Mouse (Mus musculus): ENCODE results near the gene Jkamp. TPM values are rescaled to one million over a fixed set of nuclear protein-coding genes. Genes with fewer than 3 reads are reported as not detected.

The Jkamp gene
- polyA plus RNA-seq, 1 experiment from 2014 or later, result 117 TPM

- no peak overlapping the region for H3K4me3 ChIP-seq (ENCODE audit: low read depth, low read length)
Observed at GRCm38 (mm10) chr12:72104525-72105281, 19.3 kb downstream of the Jkamp start.

GRCm38 (mm10) chr12:72115126-72115525 is 29.7 kb downstream of the Jkamp start:
- no peak overlapping the region for H3K9ac ChIP-seq (ENCODE audit: low read depth, low read length)
- H3K36me3 ChIP-seq (ENCODE audit: control insufficient read depth, insufficient read depth, low read length), result no peaks in the 10 kb centered on the region
- H3K9me3 ChIP-seq (replicated peaks; ENCODE audit: control insufficient read depth, low read length, poor library complexity, severe bottlenecking), result no peaks in the 10 kb centered on the region
- no peak overlapping the region for H3K27ac ChIP-seq (ENCODE audit: low read length)
- no peaks in the 10 kb centered on the region for H3K27me3 ChIP-seq (ENCODE audit: control insufficient read depth, insufficient read depth, low read depth, low read length)
- 86% methylated on average over 6 of the region's 6 CpGs for WGBS
- H3K4me2 ChIP-seq (ENCODE audit: low read length), result no peak overlapping the region
- ATAC-seq, result no peak
- no peak overlapping the region for H3K4me3 ChIP-seq (ENCODE audit: low read depth, low read length)
- no peaks in the 10 kb centered on the region for H3K4me1 ChIP-seq (ENCODE audit: control insufficient read depth, insufficient read depth, low read length)

More at GRCm38 (mm10) chr12:72104525-72105281, 19.3 kb downstream of the Jkamp start:
- Histone ChIP-seq H3K4me1 (ENCODE audit: control insufficient read depth, insufficient read depth, low read length) (0 out of 2 replicates have a peak, but pooled peaks cover 3% of the 10 kb centered on the region), H3K9ac (ENCODE audit: low read depth, low read length) (no peak overlapping the region), H3K27ac (ENCODE audit: low read length) (no peak overlapping the region), H3K9me3 (replicated peaks; ENCODE audit: control insufficient read depth, low read length, poor library complexity, severe bottlenecking) (no peaks in the 10 kb centered on the region), H3K36me3 (ENCODE audit: control insufficient read depth, insufficient read depth, low read length) (0 out of 2 replicates have a peak, but pooled peaks cover 3% of the 10 kb centered on the region), H3K27me3 (ENCODE audit: control insufficient read depth, insufficient read depth, low read depth, low read length) (no peaks in the 10 kb centered on the region), H3K4me2 (ENCODE audit: low read length) (no peak overlapping the region; the same call in 1 of the 2 replicates)
- WGBS, result 26% methylated on average over 14 of the region's 14 CpGs
- ATAC-seq, result peak; percentile 60

GRCm38 (mm10) chr12:72115686-72116345 is 30.4 kb downstream of the Jkamp start:
- WGBS, result 82% methylated on average over 22 of the region's 23 CpGs
- H3K27ac ChIP-seq (ENCODE audit: low read length), result no peak overlapping the region
- H3K9ac ChIP-seq (ENCODE audit: low read depth, low read length), result no peak overlapping the region
- ATAC-seq, result no peak
- H3K36me3 ChIP-seq (ENCODE audit: control insufficient read depth, insufficient read depth, low read length), result no peaks in the 10 kb centered on the region
- no peaks in the 10 kb centered on the region for H3K27me3 ChIP-seq (ENCODE audit: control insufficient read depth, insufficient read depth, low read depth, low read length)
- H3K9me3 ChIP-seq (replicated peaks; ENCODE audit: control insufficient read depth, low read length, poor library complexity, severe bottlenecking), result no peaks in the 10 kb centered on the region
- no peaks in the 10 kb centered on the region for H3K4me1 ChIP-seq (ENCODE audit: control insufficient read depth, insufficient read depth, low read length)
- H3K4me3 ChIP-seq (ENCODE audit: low read depth, low read length), result no peak overlapping the region
- H3K4me2 ChIP-seq (ENCODE audit: low read length), result no peak overlapping the region

GRCm38 (mm10) chr12:72129203-72129602 is 43.8 kb downstream of the Jkamp start:
- Histone ChIP-seq H3K4me2 (ENCODE audit: low read length) (no peak overlapping the region), H3K36me3 (ENCODE audit: control insufficient read depth, insufficient read depth, low read length) (no peaks in the 10 kb centered on the region), H3K4me3 (ENCODE audit: low read depth, low read length) (no peak overlapping the region), H3K27me3 (ENCODE audit: control insufficient read depth, insufficient read depth, low read depth, low read length) (no peaks in the 10 kb centered on the region), H3K9me3 (replicated peaks; ENCODE audit: control insufficient read depth, low read length, poor library complexity, severe bottlenecking) (no peaks in the 10 kb centered on the region), H3K27ac (ENCODE audit: low read length) (no peak overlapping the region), H3K4me1 (ENCODE audit: control insufficient read depth, insufficient read depth, low read length) (no peaks in the 10 kb centered on the region), H3K9ac (ENCODE audit: low read depth, low read length) (no peak overlapping the region)
- 92% methylated on average over 10 of the region's 10 CpGs for WGBS
- no peak for ATAC-seq

GRCm38 (mm10) chr12:72150786-72151185 is 65.4 kb downstream of the Jkamp start:
- no peak overlapping the region for H3K4me2 ChIP-seq (ENCODE audit: low read length)
- H3K9me3 ChIP-seq (replicated peaks; ENCODE audit: control insufficient read depth, low read length, poor library complexity, severe bottlenecking), result no peaks in the 10 kb centered on the region; the same call in 1 of the 2 replicates
- 0 out of 2 replicates have a peak overlapping the region, but pooled peaks have one; percentile 53 for H3K27ac ChIP-seq (ENCODE audit: low read length)
- no peak overlapping the region for H3K9ac ChIP-seq (ENCODE audit: low read depth, low read length)
- H3K36me3 ChIP-seq (ENCODE audit: control insufficient read depth, insufficient read depth, low read length), result no peaks in the 10 kb centered on the region
- 0 out of 2 replicates have a peak, but pooled peaks have one; percentile 45 for ATAC-seq
- no peak overlapping the region for H3K4me3 ChIP-seq (ENCODE audit: low read depth, low read length)
- WGBS, result 23% methylated on average over 4 of the region's 4 CpGs
- H3K27me3 ChIP-seq (ENCODE audit: control insufficient read depth, insufficient read depth, low read depth, low read length), result no peaks in the 10 kb centered on the region
- peaks cover 4% of the 10 kb centered on the region; the same call in 1 of the 2 replicates for H3K4me1 ChIP-seq (ENCODE audit: control insufficient read depth, insufficient read depth, low read length)

Small RNA genes within 50 kb of the gene (microRNA-seq; reads per million reads assigned to microRNA genes)
- not detected for gene Gm24466

Other genes starting within 250 kb of the Jkamp start
- gene Gpr135, start 14.5 kb upstream of the Jkamp start, polyA plus RNA-seq (2015; fragmentation: Nextera tagmentation; extraction: Ambion mirVana), result 8.3 and 9.1 TPM in 2 replicates
- 8.8 and 10.9 TPM in 2 replicates for gene L3hypdh, start 150 bp upstream of the Jkamp start, polyA plus RNA-seq (2015; fragmentation: Nextera tagmentation; extraction: Ambion mirVana)
- not detected in 2 replicates for gene Ccdc175, start 99.4 kb downstream of the Jkamp start, polyA plus RNA-seq (2015; fragmentation: Nextera tagmentation; extraction: Ambion mirVana)

Measured in midbrain, embryonic 16.5 days (tissue).